Mouse (Mus musculus): Measurements from ENCODE around the gene Adk.

GRCm38 (mm10) chr14:21433995-21434394, 381.6 kb downstream of the Adk start:
- TF ChIP-seq CTCF (IDR thresholded peaks at IDR 0.05; ENCODE audit: insufficient read depth, low read length) (no peak), POLR2A (IDR thresholded peaks at IDR 0.05; ENCODE audit: borderline replicate concordance, extremely low read depth, low read depth, low read length) (no peak)

Data from lung, adult 2 months (tissue).